Mouse (Mus musculus): ENCODE results near the gene Rnf183. TPM values are rescaled to one million over a fixed set of nuclear protein-coding genes. Genes with fewer than 3 reads are reported as not detected.

Rnf183 gene
- polyA plus RNA-seq, 1 experiment from 2014 or later, result 2.4 TPM

GRCm38 (mm10) chr4:62391892-62392291 lies 43.2 kb downstream of the Rnf183 start:
- ATAC-seq (replicated peaks; ENCODE audit: low FRiP score, low read depth) (no peak), DNase-seq (ENCODE audit: low spot score) (no peak)
- 86% methylated on average over 7 of the region's 7 CpGs for WGBS
- H3K4me3 ChIP-seq (replicated peaks; ENCODE audit: low read depth, low read length), result no peak overlapping the region
- no peak overlapping the region for H3K27ac ChIP-seq
- no peak overlapping the region for H3K9ac ChIP-seq (ENCODE audit: low read depth, low read length)
- peaks cover 29% of the 10 kb centered on the region; the same call in 1 of the 2 replicates for H3K36me3 ChIP-seq (ENCODE audit: insufficient read depth, low read length)
- H3K9me3 ChIP-seq (replicated peaks; ENCODE audit: low read length), result no peaks in the 10 kb centered on the region
- no peak overlapping the region for H3K4me2 ChIP-seq (ENCODE audit: low read length)
- no peaks in the 10 kb centered on the region for H3K27me3 ChIP-seq (ENCODE audit: insufficient read depth, low read length)
- TF ChIP-seq CTCF (IDR thresholded peaks at IDR 0.05; ENCODE audit: low read depth), result no peak
- H3K4me1 ChIP-seq (replicated peaks; ENCODE audit: insufficient read depth, low read length), result no peaks in the 10 kb centered on the region

- no peak for ATAC-seq (replicated peaks; ENCODE audit: low FRiP score, low read depth)
- Histone ChIP-seq H3K27me3 (ENCODE audit: insufficient read depth, low read length) (no peaks in the 10 kb centered on the region), H3K27ac (no peak overlapping the region), H3K4me3 (replicated peaks; ENCODE audit: low read depth, low read length) (no peak overlapping the region), H3K9ac (ENCODE audit: low read depth, low read length) (no peak overlapping the region), H3K4me1 (replicated peaks; ENCODE audit: insufficient read depth, low read length) (no peaks in the 10 kb centered on the region), H3K36me3 (ENCODE audit: insufficient read depth, low read length) (peaks cover 26% of the 10 kb centered on the region; the same call in 1 of the 2 replicates), H3K9me3 (replicated peaks; ENCODE audit: low read length) (no peaks in the 10 kb centered on the region), H3K4me2 (ENCODE audit: low read length) (no peak overlapping the region)
- WGBS, result 69% methylated on average over 5 of the region's 5 CpGs
- no peak for TF ChIP-seq CTCF (IDR thresholded peaks at IDR 0.05; ENCODE audit: low read depth)
- no peak for DNase-seq (ENCODE audit: low spot score)
Observed at GRCm38 (mm10) chr4:62389592-62390512, 45.2 kb downstream of the Rnf183 start.

- Histone ChIP-seq H3K36me3 (ENCODE audit: insufficient read depth, low read length) (0 out of 2 replicates have a peak, but pooled peaks cover 17% of the 10 kb centered on the region), H3K9me3 (replicated peaks; ENCODE audit: low read length) (no peaks in the 10 kb centered on the region), H3K27ac (no peak overlapping the region), H3K4me3 (replicated peaks; ENCODE audit: low read depth, low read length) (no peak overlapping the region), H3K4me2 (ENCODE audit: low read length) (no peak overlapping the region), H3K4me1 (replicated peaks; ENCODE audit: insufficient read depth, low read length) (no peaks in the 10 kb centered on the region), H3K27me3 (ENCODE audit: insufficient read depth, low read length) (no peaks in the 10 kb centered on the region), H3K9ac (ENCODE audit: low read depth, low read length) (no peak overlapping the region)
- TF ChIP-seq CTCF (IDR thresholded peaks at IDR 0.05; ENCODE audit: low read depth), result no peak
- WGBS, result 88% methylated on average over 7 of the region's 7 CpGs
- ATAC-seq (replicated peaks; ENCODE audit: low FRiP score, low read depth) (no peak), DNase-seq (ENCODE audit: low spot score) (no peak)
Observed at GRCm38 (mm10) chr4:62385439-62385838, 49.6 kb downstream of the Rnf183 start.

GRCm38 (mm10) chr4:62384159-62384558 lies 50.9 kb downstream of the Rnf183 start:
- 76% methylated on average over 1 of the region's 1 CpGs for WGBS

GRCm38 (mm10) chr4:62383752-62384151 lies 51.3 kb downstream of the Rnf183 start:
- 0 out of 2 replicates have a peak, but pooled peaks cover 13% of the 10 kb centered on the region for H3K36me3 ChIP-seq (ENCODE audit: insufficient read depth, low read length)
- no peaks in the 10 kb centered on the region for H3K27me3 ChIP-seq (ENCODE audit: insufficient read depth, low read length)
- TF ChIP-seq CTCF (IDR thresholded peaks at IDR 0.05; ENCODE audit: low read depth), result no peak
- 0 out of 2 replicates have a peak, but pooled peaks cover 3% of the 10 kb centered on the region for H3K4me1 ChIP-seq (replicated peaks; ENCODE audit: insufficient read depth, low read length)
- ATAC-seq (replicated peaks; ENCODE audit: low FRiP score, low read depth) (no peak), DNase-seq (ENCODE audit: low spot score) (no peak)
- H3K27ac ChIP-seq, result no peak overlapping the region
- H3K4me3 ChIP-seq (replicated peaks; ENCODE audit: low read depth, low read length), result no peak overlapping the region
- WGBS, result 71% methylated on average over 7 of the region's 7 CpGs
- H3K9me3 ChIP-seq (replicated peaks; ENCODE audit: low read length), result no peaks in the 10 kb centered on the region
- no peak overlapping the region for H3K9ac ChIP-seq (ENCODE audit: low read depth, low read length)
- H3K4me2 ChIP-seq (ENCODE audit: low read length), result no peak overlapping the region

More at GRCm38 (mm10) chr4:62384159-62384558, 50.9 kb downstream of the Rnf183 start:
- Histone ChIP-seq H3K9ac (ENCODE audit: low read depth, low read length) (no peak overlapping the region), H3K9me3 (replicated peaks; ENCODE audit: low read length) (no peaks in the 10 kb centered on the region), H3K27ac (no peak overlapping the region), H3K27me3 (ENCODE audit: insufficient read depth, low read length) (no peaks in the 10 kb centered on the region), H3K36me3 (ENCODE audit: insufficient read depth, low read length) (0 out of 2 replicates have a peak, but pooled peaks cover 17% of the 10 kb centered on the region), H3K4me3 (replicated peaks; ENCODE audit: low read depth, low read length) (no peak overlapping the region), H3K4me1 (replicated peaks; ENCODE audit: insufficient read depth, low read length) (0 out of 2 replicates have a peak, but pooled peaks cover 3% of the 10 kb centered on the region), H3K4me2 (ENCODE audit: low read length) (no peak overlapping the region)
- TF ChIP-seq CTCF (IDR thresholded peaks at IDR 0.05; ENCODE audit: low read depth), result no peak
- DNase-seq (ENCODE audit: low spot score) (no peak), ATAC-seq (replicated peaks; ENCODE audit: low FRiP score, low read depth) (no peak)

GRCm38 (mm10) chr4:62383207-62383606 lies 51.8 kb downstream of the Rnf183 start:
- no peak overlapping the region for H3K4me3 ChIP-seq (replicated peaks; ENCODE audit: low read depth, low read length)
- H3K9me3 ChIP-seq (replicated peaks; ENCODE audit: low read length), result no peaks in the 10 kb centered on the region
- no peak for DNase-seq (ENCODE audit: low spot score)
- H3K4me1 ChIP-seq (replicated peaks; ENCODE audit: insufficient read depth, low read length), result 0 out of 2 replicates have a peak, but pooled peaks cover 3% of the 10 kb centered on the region
- H3K27me3 ChIP-seq (ENCODE audit: insufficient read depth, low read length), result no peaks in the 10 kb centered on the region
- no peak overlapping the region for H3K4me2 ChIP-seq (ENCODE audit: low read length)
- TF ChIP-seq CTCF (IDR thresholded peaks at IDR 0.05; ENCODE audit: low read depth), result no peak
- 0 out of 2 replicates have a peak, but pooled peaks cover 8% of the 10 kb centered on the region for H3K36me3 ChIP-seq (ENCODE audit: insufficient read depth, low read length)
- no peak overlapping the region for H3K9ac ChIP-seq (ENCODE audit: low read depth, low read length)
- 89% methylated on average over 6 of the region's 6 CpGs for WGBS
- H3K27ac ChIP-seq, result no peak overlapping the region
- no peak for ATAC-seq (replicated peaks; ENCODE audit: low FRiP score, low read depth)
